Mouse (Mus musculus) lung, postnatal 10 days (tissue): Measurements from ENCODE around the gene Fancf.

Experiments used
- DNase-seq: peaks from one replicate; pipeline ENCODE4 v3.0.0; 2021

The Fancf gene

GRCm38 (mm10) chr7:51831917-51832316 lies 30.1 kb downstream of the Fancf start:
- no peak for DNase-seq

GRCm38 (mm10) chr7:51823562-51824338 lies 38.3 kb downstream of the Fancf start:
- DNase-seq = no peak

GRCm38 (mm10) chr7:51821467-51821866 lies 40.6 kb downstream of the Fancf start:
- DNase-seq = no peak

GRCm38 (mm10) chr7:51819891-51820290 lies 42.2 kb downstream of the Fancf start:
- no peak for DNase-seq

GRCm38 (mm10) chr7:51818251-51818974 lies 43.7 kb downstream of the Fancf start:
- no peak for DNase-seq

GRCm38 (mm10) chr7:51816283-51816839 lies 45.7 kb downstream of the Fancf start:
- DNase-seq = no peak

- no peak for DNase-seq
Observed at GRCm38 (mm10) chr7:51815473-51816282, 46.4 kb downstream of the Fancf start.
